Mouse (Mus musculus) frontal cortex, postnatal 25 days (tissue): ENCODE results near the gene Slc2a4.

Experiments used
- DNase-seq, 2 experiments: peaks; one replicate each; pipeline ENCODE4 v3.0.0; 2022; ENCODE audit warnings: low spot score in 2 of 2

The Slc2a4 gene

DNA sequence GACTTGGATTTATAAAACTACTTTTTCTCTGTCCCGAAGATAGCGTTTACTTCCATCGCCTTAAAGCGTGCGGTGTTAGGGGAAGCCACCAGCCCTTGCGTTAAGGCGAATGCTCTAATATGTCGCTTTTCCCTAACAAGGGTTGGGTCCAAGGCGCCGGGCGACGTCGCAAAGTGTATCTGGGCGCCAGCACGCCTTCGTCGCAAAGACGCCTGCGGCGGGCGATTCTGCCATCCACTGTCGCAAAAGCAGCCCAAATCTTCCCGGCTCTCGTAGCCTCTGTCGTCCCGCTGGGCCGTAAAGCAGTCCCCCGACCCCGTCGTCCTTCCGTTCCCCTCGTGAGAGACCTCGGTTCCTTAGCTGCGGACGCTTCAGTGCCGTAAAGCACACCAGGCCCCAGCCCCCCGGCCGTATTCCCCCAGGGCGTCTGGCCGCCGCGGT, 46.6 kb downstream of the Slc2a4 start:
- peak; percentile 94 for DNase-seq

DNA sequence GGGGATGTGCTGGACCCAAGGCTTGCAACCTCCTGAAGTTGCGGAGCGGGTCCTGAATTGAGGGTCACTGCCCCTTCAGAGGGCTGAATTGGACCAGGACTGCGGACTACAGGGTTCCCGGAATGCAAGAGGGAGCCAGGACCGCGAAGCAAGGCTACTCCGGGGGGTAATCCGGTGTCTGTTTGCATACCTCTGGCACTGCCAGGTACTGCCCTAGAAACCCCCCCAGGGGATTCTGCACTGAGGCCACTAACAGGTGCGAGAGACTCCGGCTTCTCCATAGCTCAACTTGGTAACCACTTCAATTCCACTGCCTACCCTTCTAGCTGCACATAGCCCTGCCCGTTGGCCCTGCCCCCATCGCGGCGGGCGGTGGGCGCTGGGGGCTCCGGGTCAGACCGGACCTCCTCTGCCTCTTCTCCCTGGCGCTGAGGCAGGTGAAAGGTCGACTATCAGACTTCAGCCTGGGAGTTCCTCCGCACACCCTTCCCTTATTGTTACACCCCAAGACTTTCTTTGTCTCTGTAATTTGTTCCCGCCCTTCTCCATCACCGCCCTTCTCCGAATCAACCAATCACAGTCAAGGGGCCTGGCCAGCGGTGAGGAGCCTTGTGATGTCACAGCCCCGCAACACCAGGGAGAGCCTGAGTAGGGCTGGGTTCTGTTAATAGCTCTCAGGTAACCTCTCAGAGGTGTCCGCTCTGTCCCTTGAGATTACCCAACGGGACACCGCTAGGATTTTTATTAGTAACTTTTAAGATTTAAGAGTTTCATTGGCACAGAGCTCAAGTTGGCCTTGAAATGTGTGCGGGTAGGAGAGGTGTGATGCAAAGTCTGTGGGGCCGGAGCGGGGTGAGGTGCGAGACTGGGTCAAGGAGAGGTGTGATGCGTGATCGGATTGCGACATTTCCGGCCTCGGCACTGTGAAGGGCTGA, 47.2 kb downstream of the Slc2a4 start, which contains the start of the genes 2810408A11Rik and Neurl4:
Gene 2810408A11Rik (minus strand): TSS at position 517 of the 935 bp plus-strand sequence.
Gene Neurl4 (plus strand): TSS at position 602 of the 935 bp plus-strand sequence.
- DNase-seq, result peak; percentile 69 to 76

DNA sequence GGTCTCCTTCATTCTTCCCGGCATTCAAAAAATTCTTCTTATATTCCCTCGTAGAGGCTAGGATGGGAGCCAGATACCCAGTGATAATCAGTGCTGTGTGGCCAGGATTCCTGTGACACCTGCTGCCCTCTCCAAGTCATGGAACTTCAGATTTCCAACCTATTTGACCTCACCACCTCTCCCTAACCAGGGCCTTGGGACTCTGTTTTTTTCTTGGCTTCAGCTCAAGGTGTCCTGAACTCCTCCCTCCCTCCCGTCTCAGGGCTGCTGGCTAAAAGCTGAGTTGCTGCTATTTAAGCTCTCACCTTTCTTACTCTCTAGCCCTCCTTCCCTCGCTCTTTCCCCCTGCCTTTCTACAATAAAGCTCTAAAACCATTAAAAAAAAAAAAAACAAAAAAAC, 48.1 kb downstream of the Slc2a4 start:
- DNase-seq, result no peak

DNA sequence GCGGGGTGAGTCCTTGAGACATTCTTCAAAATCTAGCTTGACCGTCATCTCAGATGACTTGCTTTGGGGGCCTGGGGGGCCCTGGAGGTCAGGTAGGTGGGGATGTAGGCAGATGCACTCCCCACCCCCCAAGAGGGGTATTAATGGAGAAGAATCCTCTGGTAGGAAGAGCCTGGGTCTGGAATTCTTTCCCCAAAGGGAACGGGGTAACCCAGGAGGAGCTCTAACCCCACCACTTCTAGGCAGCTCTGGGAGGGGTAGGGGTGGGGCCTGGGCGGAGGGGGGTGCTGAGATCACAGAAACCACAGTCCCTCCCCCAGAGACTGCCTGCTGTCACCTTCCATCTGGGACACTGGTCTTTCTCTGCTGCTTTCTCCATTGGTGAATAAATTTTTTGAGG, 52.7 kb downstream of the Slc2a4 start, which contains the start of gene Acap1:
Gene Acap1 (minus strand): TSS at position 249 of the 400 bp plus-strand sequence.
- no peak for DNase-seq

DNA sequence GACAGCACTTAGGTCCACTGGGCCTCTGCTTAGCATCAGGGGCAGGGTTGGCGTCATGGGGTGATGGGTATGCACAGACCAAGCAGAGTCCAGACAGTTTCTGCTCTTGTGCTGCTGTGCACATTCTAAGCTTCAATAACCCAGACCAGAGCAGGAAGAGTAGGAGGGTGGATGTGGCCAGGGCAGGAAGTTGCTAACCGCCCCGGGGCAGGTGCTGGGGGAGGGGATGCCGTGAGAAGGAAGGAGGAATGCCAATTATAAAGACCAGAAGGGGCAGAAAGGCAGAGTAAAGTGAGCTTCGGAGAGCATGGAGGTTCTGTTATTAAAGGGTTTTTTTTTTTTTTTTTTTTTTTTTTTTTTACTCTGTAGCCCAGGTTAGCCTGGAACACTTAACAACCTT, 53.3 kb downstream of the Slc2a4 start:
- no peak for DNase-seq
